Mouse (Mus musculus): Measurements from ENCODE around the gene Dhh.

DNA sequence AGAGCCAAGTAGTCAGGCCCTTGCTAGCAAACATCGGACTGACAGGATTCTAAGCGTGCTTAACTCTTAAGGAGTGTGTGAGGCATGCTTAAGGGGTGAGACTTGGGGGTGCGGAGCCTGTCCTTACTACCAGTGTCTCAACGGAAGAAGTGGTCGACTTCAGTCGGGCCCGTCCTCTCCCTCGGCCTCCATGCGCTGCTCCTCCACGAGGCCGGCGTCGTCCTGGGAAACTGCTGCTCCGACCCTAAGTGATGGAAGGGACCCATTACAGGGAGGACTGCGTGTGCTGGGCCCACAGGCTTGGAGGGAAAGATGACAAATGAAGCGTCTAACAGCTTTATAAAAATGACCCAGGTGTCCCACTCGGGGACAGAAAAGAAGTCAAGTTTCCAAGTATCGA lies 37.4 kb downstream of the Dhh start:
- TF ChIP-seq CTCF (IDR thresholded peaks at IDR 0.05; ENCODE audit: low read depth), result no peak
- TF ChIP-seq EP300 (IDR thresholded peaks at IDR 0.05; ENCODE audit: low read depth), result no peak

All from heart, postnatal 0 days (tissue).